Mouse (Mus musculus) erythroblast, embryonic 14.5 days (primary cell): Measurements from ENCODE around the gene Chst5. TPM values are rescaled to one million over a fixed set of nuclear protein-coding genes. Genes with fewer than 3 reads are reported as not detected.

Experiments used
- H3K27me3 ChIP-seq: 2 replicates; pipeline ENCODE4 v1.6.1; 2012; ENCODE audit warnings: inconsistent platforms; ENCODE audit not compliant: control insufficient read depth
- H3K36me3 ChIP-seq: 2 replicates; pipeline ENCODE4 v1.6.1; 2012; ENCODE audit warnings: mild to moderate bottlenecking, inconsistent platforms; ENCODE audit not compliant: control insufficient read depth
- H3K4me1 ChIP-seq: 2 replicates; pipeline ENCODE4 v1.6.1; 2012; ENCODE audit warnings: inconsistent platforms; ENCODE audit not compliant: control insufficient read depth
- H3K4me3 ChIP-seq: replicated peaks from 2 replicates; pipeline ENCODE3; 2012; ENCODE audit warnings: moderate library complexity, mild to moderate bottlenecking, inconsistent platforms
- H3K9me3 ChIP-seq: 2 replicates; pipeline ENCODE4 v1.6.1; 2012; ENCODE audit warnings: low read length, inconsistent platforms, mixed read lengths; ENCODE audit not compliant: control insufficient read depth
- GATA1 ChIP-seq: IDR thresholded peaks from 2 replicates; pipeline ENCODE4 v1.6.1; 2012; ENCODE audit warnings: low read length, inconsistent platforms, mixed read lengths
- TAL1 ChIP-seq: IDR thresholded peaks from 3 replicates; pipeline ENCODE4 v1.6.1; 2012; ENCODE audit warnings: low read length, inconsistent platforms, mixed read lengths
- polyA plus RNA-seq: library from polyadenylated mRNA; stranded (reverse); fragments of >175 nt; gene quantifications from 2 replicates; pipeline ENCODE4 v1.2.3, GENCODE M21; 2012

Gene Chst5
- polyA plus RNA-seq, 1 experiment = not detected

DNA sequence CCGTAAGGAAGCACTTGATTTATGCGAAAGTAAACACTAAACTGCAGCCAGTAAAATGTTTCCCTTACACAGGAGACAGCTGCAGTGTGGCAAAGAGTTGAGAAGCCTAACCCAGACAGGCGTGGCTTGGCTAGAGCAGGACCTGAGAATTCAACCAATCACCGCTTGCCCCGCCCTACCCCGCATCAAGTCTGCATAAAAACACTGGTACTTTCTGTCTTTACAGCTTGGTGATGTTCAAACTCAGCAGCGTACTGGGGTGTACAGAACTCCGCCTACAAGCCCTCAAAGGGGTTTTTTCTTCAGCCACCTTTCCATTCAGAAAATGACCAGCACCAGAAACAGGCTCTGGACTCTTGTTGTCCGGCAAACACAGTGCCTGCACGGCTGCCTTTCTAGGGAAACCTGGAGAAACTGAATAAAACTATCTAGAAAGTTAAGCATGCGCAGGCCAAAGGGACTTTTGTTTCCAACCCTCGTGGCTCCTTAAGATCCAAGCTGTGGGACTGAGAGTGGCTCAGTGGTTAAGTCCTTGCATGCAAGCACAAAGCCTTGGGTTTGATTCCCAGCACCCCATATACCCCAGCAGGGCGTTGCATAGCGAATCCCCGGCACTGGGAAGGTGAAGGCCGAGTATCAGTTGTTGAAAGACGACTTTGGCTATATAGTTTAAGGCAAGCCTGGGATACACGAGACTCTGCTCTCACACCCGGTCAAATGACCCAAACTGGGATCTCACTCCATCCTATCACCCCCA is 22.5 kb upstream of the Chst5 start:
- peaks cover 67% of the 10 kb centered on the region for H3K4me1 ChIP-seq

DNA sequence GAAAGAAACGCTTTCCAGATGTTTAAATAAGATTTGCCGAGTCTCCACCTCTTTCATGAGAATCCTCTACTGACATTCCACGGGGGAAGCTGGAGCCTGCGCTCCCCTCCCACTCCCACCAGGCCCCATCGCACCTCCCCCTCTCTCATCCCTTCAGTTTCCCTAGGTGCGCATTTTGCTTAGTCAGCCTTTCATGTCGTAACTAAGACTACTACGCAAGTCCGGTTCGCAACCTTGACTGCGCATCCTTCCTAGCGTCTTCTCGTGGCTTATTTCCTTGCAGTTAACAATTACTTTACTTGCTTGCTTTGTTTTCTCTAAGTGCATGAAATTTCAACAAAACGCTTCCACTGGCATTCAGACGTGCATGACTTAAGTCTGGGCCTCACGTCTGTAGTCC is 21.5 kb upstream of the Chst5 start:
- Histone ChIP-seq H3K4me1 (peaks cover 75% of the 10 kb centered on the region), H3K4me3 (no peak overlapping the region), H3K27me3 (no peaks in the 10 kb centered on the region), H3K9me3 (no peaks in the 10 kb centered on the region), H3K36me3 (peaks cover 12% of the 10 kb centered on the region)
- no peak for TF ChIP-seq GATA1
- no peak for TF ChIP-seq TAL1

More for the DNA sequence above, 22.5 kb upstream of the Chst5 start:
- no peak for TF ChIP-seq TAL1
- H3K36me3 ChIP-seq = peaks cover 12% of the 10 kb centered on the region
- no peaks in the 10 kb centered on the region for H3K27me3 ChIP-seq
- peak overlapping the region; percentile 83 for H3K4me3 ChIP-seq
- H3K9me3 ChIP-seq = no peaks in the 10 kb centered on the region

DNA sequence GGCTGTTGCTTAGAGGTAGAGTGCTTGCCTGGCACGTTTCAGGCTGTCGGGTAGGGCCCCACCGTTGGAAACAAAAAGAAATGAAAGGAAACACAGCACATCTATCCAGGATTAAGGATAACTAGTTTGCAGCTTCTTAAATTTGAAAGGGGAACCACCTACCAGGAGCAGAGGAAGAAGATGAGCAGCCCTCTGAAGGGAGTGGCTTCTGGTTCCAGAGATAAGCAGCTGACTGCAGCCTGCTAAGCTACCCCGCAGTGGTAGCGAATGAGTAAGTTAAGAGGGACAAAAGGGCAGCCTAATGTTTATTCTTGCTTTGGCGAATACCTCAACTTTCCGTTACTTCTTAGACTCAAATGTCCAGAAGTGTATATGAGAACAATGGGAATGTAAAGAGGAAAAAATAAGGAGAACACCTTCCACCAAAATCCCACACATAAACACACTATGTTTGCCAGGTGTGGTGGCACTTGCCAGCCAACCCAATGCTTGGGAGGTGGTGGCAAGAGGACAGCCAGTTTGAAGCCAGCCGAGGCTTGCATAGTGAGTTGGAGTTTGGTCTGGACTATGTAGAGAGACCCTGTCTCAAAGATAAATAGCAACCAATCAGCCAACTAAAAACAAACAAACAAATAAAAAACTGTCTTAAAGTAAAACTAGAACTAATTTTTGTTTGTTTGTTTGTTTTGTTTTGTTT is 19.5 kb upstream of the Chst5 start:
- no peaks in the 10 kb centered on the region for H3K27me3 ChIP-seq
- peaks cover 12% of the 10 kb centered on the region for H3K36me3 ChIP-seq
- peak; percentile 77 for TF ChIP-seq GATA1
- peak; percentile 69 for TF ChIP-seq TAL1
- H3K4me3 ChIP-seq = peak overlapping the region; percentile 57
- H3K4me1 ChIP-seq = peaks cover 86% of the 10 kb centered on the region
- no peaks in the 10 kb centered on the region for H3K9me3 ChIP-seq

DNA sequence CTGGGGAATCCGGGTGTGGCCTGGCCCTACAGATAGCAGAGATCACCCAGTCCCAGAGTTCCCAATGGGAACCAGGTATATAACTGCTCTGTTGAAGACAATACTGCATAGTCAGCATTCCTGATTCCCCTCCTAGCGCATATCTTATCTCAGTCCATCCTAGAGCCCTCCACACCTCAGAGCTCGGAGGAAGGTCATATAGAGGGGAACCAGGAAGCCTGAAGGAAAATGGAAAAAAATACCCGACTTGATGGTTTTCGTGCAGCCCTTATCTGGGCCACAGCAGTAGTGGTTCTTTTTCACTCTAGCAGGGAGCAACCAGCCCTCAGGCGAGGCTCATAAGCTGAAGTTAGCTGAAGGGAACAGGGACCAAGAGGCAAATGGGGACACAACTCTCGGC is 14.7 kb upstream of the Chst5 start:
- H3K9me3 ChIP-seq = no peaks in the 10 kb centered on the region
- peaks cover 56% of the 10 kb centered on the region for H3K4me1 ChIP-seq
- H3K27me3 ChIP-seq = no peaks in the 10 kb centered on the region
- H3K4me3 ChIP-seq = no peak overlapping the region
- TF ChIP-seq GATA1 (no peak), TAL1 (no peak)
- H3K36me3 ChIP-seq = peaks cover 3% of the 10 kb centered on the region

DNA sequence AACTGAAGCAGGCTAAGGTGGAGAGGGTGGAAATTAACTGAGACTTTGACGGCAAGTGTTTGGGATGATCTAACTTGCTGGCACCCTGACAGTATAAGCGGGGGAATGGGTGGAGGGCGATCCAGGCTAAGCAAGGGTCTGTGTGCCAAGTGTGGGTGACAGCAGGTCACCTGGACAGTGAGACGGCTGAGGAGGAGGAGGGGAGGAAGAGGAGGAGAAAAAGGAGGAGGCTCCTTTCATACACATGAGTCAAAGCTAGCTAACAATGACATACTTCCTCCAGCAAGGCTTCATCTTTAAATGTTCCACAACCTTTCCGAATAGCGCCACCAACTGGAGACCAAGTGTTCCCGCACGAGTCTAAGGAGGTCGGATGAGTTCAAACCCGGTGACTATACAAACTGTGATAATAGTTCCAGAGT is 13.1 kb upstream of the Chst5 start:
- Histone ChIP-seq H3K36me3 (no peaks in the 10 kb centered on the region; the same call in 1 of the 2 replicates), H3K4me3 (no peak overlapping the region), H3K27me3 (no peaks in the 10 kb centered on the region), H3K9me3 (no peaks in the 10 kb centered on the region), H3K4me1 (peaks cover 41% of the 10 kb centered on the region)
- TF ChIP-seq TAL1 (no peak), GATA1 (no peak)

DNA sequence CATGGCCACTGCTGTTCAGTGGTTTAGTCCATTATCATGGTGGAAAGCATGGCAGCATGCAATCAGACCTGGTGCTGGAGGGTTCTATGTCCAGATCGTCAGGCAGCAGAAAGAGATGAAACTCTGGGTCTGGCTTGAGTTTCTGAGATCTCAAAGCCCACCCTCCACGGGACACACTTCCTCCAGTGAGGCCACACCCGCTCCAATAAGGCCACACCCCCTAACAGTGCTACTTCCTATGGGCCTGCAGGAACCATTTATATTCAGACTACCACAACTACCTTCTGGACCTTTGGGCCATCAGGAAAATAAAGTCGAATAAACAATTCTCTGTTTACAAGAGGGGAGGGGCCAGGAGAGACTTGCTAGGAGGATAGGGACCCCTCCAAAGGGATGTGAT is 10.7 kb upstream of the Chst5 start:
- no peak for TF ChIP-seq GATA1
- TF ChIP-seq TAL1 = no peak
- H3K36me3 ChIP-seq = no peaks in the 10 kb centered on the region; the same call in 1 of the 2 replicates
- H3K9me3 ChIP-seq = no peaks in the 10 kb centered on the region
- H3K4me3 ChIP-seq = no peak overlapping the region
- H3K27me3 ChIP-seq = no peaks in the 10 kb centered on the region; the same call in 1 of the 2 replicates
- peaks cover 27% of the 10 kb centered on the region for H3K4me1 ChIP-seq

DNA sequence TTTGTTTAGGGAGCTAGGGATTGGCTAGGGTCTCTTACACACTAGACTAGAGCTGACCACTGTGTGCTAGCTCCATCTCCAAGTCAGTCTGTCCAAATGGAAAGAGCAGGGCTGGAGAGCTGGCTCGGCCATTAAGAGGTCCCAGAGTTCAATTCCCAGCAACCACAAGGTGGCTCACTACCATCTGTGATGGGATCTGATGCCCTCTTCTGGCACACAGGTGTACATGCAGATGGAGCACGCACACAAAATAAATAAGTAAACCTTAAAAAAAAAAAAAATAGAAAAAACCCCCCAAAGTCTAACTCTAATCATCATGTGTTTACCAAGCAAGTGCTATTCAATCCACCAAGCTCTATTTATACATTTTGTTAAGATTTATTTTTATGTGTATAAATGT is 9.4 kb upstream of the Chst5 start:
- no peak overlapping the region for H3K4me3 ChIP-seq
- peaks cover 15% of the 10 kb centered on the region for H3K4me1 ChIP-seq

DNA sequence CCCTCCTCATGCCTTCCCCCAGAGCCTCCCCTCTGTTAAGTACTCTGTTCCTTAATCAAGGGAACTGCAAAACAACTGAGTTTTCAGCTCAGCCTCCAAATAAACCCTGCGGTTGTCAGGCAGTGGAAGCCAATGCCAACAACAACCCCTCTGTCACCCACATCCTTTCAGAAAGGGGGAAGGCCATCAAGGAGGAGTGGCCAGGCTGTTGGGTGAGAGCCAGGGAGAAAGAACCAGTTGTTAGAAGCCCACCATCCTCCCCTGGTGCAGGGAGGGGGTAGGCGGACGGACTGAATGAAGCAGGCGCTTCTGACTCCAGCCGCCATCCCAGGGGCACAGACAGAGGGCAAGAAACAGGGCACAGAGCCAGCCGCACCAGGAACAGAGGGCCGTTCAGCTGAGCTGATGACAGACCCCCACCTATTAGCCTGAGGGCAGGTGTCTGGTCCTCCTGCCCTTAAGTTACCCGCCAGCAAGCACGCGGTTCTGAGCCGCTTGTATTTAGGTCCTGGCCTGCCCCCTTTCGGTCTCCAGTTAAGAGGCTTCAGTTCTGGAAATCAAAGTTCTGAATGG is 2.7 kb upstream of the Chst5 start:
- Histone ChIP-seq H3K9me3 (no peaks in the 10 kb centered on the region; the same call in 1 of the 2 replicates), H3K27me3 (peaks cover 48% of the 10 kb centered on the region), H3K4me1 (no peaks in the 10 kb centered on the region), H3K36me3 (no peaks in the 10 kb centered on the region; the same call in 1 of the 2 replicates), H3K4me3 (no peak overlapping the region)
- TF ChIP-seq GATA1 (no peak), TAL1 (no peak)

More for the DNA sequence above, 9.4 kb upstream of the Chst5 start:
- Histone ChIP-seq H3K9me3 (no peaks in the 10 kb centered on the region), H3K27me3 (no peaks in the 10 kb centered on the region; the same call in 1 of the 2 replicates), H3K36me3 (no peaks in the 10 kb centered on the region; the same call in 1 of the 2 replicates)
- no peak for TF ChIP-seq GATA1

DNA sequence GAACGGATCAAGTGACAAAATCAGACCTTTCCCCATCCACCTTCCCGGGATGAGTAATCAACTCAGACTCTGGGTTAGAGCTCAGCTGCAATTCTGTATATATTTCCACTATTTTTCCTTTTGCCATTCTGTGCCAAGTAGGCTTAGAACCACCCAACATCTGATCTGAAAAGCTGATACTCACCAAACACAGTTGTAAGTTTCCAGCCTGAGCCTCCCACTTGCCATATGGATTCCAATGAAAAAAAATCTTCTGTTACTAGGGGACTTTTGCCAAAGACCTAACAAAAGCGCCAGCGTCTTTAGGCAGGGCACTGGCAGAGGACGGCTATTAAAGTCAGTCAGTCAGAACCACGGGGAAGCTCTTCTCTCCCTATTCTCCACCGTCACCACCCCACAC is 1.3 kb upstream of the Chst5 start:
- Histone ChIP-seq H3K4me3 (no peak overlapping the region), H3K27me3 (peaks cover 51% of the 10 kb centered on the region)

More for the DNA sequence above, 1.3 kb upstream of the Chst5 start:
- TF ChIP-seq TAL1 = no peak
- no peak for TF ChIP-seq GATA1
- Histone ChIP-seq H3K4me1 (no peaks in the 10 kb centered on the region), H3K36me3 (no peaks in the 10 kb centered on the region), H3K9me3 (no peaks in the 10 kb centered on the region; the same call in 1 of the 2 replicates)
